Mouse (Mus musculus) activated CD4-positive, CD25-positive, alpha-beta regulatory T cell, adult 4 months (primary cell): ENCODE measurements around the gene Mon2. TPM values are rescaled to one million over a fixed set of nuclear protein-coding genes. Genes with fewer than 3 reads are reported as not detected.

Experiments
- ATAC-seq: one replicate; pipeline ENCODE4 v1.8.0; 2017
- polyA plus RNA-seq, 2 experiments: library from polyadenylated mRNA; unstranded; fragments of 100-300 nt; shearing (Covaris generic); gene quantifications; one replicate each; pipeline ENCODE4 v1.2.1; 2017

The Mon2 gene
- 10 to 100 TPM; 17.2 to 22.6 TPM for polyA plus RNA-seq

DNA sequence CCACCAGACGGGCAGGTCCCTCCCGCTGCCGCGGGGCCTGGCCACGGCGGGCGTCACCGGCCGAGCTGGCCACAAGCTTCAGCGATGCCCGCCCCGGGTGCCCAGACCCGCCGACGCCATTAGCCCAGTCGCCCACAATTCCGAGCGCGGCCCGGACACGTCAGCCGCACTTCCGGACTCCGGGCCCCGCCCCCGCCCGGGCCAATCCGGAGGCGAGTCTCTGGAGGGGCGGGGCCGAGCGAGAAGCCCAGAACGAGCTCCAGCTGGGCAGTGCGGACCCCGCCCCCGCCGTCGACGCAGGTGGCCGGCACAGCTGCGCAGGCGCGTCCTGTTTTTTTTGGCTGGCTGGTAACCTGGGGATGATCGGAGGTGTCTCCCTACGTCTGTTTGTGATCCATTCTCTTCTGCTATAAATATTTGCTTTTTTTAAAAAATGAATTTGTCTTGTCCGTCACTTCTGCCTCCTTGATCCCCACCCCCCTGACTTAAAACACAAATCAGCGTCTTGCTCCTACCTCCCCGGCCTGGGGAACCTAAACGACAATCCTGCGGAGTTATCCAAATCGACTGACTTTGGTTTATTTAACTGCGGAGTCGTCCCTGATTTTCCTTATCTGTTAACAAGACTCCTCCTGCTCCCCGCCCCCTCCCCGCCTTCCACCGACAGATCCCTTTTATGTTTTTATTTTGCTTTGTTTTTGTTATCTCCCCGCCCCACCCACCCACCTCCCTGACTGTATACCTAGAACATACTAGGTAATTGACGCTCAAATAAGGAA, at the start of gene Mon2:
Mon2 (minus strand) TSS at position 261 of the 779 bp plus-strand sequence.
- peak; percentile 99 for ATAC-seq

GRCm38 (mm10) chr10:123120666-123121392, 44.5 kb upstream of the Mon2 start:
- ATAC-seq, result no peak

GRCm38 (mm10) chr10:123116861-123117260, 40.6 kb upstream of the Mon2 start:
- ATAC-seq, result no peak

DNA sequence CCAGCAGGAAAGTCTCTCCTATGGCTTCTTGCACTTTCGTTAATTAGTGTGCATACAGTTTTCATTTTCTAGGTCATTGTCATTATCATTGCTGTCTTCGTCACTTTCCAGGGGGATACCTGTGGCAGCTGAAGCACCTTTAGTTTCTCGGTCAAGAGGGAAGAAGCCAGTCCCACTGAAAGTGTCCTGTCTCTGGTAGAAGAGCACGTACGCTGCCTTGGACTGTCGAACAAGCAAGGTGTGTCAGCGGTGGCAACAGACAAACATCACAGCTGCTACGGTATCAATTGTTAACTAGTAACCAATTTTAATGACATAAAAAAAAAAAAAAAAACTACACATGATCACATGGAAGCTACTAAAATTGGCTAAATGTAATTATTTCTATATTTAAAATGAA, 37.2 kb upstream of the Mon2 start:
- no peak for ATAC-seq

GRCm38 (mm10) chr10:123112787-123113168, 36.5 kb upstream of the Mon2 start:
- ATAC-seq, result no peak

- ATAC-seq, result no peak
These were observed 35.9 kb upstream of the Mon2 start for GRCm38 (mm10) chr10:123112056-123112786.

GRCm38 (mm10) chr10:123110548-123110947, 34.2 kb upstream of the Mon2 start:
- no peak for ATAC-seq

- no peak for ATAC-seq
These were observed 32.2 kb upstream of the Mon2 start for GRCm38 (mm10) chr10:123108527-123108926.

GRCm38 (mm10) chr10:123108121-123108520, 31.8 kb upstream of the Mon2 start:
- no peak for ATAC-seq

DNA sequence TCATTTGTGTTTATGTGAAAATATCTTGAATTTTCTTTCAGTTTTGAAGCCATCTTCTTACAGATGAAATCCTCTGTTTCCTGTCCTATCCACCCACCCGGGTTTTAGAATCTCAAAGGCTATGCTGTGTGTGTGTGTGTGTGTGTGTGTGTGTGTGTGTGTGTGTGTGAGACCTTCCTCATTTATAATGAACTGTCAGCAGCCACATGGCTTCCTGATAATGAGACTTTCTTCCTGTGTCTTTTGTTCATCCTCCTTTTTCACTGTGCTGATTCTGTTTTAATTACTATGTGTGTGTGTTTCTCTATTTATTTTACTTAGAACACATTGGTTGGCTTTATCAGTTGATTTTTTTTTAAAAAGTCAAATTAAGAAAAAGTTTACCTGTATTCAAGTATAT, 25.0 kb upstream of the Mon2 start:
- ATAC-seq, result no peak

DNA sequence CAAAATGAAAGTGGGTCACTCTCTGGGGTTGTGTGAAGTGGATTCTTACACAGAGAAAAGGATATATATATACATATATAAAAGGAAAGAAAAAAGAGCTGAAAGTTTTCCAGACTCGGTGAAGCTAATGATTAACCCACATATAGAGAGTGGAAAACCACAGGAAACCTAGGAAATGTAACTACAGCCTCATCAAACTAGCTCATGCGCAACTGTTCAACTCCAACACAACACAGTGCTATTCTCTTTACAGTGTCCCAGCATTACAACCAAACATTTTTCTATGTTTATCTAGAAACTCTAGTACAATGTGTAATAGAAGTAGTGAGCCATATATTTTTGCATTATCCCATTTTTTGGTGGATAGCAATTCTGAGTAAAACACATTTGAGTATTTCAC, 24.3 kb upstream of the Mon2 start:
- no peak for ATAC-seq

DNA sequence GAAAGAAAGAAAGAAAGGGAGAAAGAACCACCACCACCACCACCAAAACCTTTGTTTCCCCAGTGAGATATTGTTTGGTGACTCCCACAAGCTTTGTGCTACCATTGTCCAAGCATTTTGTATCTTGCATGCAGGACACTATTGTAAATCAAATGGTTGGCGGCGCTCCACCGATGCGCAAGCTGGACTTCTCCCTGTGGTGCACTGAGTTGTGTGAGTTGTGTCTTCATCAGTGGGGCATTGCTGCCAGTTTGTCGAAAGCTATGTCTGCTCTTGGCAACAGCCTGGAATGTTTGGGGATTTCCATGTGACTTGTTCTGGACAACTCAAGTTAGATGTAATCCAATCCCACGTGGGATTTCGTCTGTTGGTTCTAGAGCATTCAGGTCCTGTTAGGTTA, 18.2 kb upstream of the Mon2 start:
- no peak for ATAC-seq

- no peak for ATAC-seq
These were observed 16.3 kb upstream of the Mon2 start for GRCm38 (mm10) chr10:123092577-123092976.

DNA sequence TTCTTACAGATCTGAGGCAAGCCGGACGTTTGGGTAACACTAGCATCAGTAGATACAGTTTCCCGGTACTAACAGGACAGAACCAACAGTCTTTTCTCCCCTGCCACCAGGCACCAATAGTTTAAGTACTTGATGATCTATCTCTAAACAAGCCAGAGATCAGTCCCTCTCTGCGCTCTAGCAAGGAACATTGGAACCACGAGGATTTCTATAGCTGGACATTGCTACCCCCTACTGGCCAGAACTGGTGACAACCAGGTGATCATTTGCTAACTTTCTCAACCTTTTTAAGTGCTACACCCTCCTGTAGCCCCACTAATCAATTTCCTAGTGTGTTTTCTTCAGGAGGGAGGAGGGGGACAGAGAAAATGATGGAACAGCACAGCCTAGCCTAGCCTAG, 15.4 kb upstream of the Mon2 start:
- ATAC-seq, result peak; percentile 96

- no peak for ATAC-seq
These were observed 13.2 kb upstream of the Mon2 start for GRCm38 (mm10) chr10:123089425-123089930.

- no peak for ATAC-seq
These were observed 10.5 kb upstream of the Mon2 start for GRCm38 (mm10) chr10:123086847-123087246.

DNA sequence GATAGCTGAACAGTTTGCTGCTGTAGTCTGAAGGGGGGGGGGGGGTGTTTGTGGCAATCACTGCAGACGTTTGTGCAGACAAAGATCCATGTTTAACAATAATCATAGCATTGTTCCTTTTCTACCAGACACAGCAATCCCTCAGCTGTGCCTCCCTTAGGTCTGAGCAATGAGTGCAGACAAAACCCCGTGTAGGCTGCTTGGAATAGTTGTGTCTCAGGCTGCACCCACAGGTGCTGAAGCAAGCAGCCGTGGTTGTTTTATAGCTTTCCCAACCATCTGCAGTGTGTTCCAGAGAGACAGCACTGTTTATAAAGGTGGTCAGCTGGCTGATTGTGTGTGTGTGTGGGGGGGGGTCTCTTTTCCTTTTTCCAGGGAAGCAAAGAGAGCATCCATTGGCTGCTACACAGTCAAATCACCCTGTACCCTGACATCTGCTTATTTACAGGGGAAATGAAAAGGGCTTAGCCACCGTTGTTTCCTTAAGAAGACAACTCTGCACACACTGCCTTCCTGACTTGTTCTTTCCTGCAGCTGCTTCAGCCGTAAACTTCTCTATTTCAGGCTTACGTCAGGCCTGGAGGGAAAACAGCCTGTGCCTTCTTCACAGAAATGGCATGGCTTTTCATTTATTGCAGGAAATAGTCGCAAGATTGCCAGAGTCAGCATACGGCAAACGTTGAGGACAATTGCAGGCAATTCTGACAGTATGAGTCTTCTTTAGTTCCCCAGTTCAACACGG, 8.8 kb upstream of the Mon2 start:
- no peak for ATAC-seq

- no peak for ATAC-seq
These were observed 8.0 kb upstream of the Mon2 start for GRCm38 (mm10) chr10:123084307-123084706.

GRCm38 (mm10) chr10:123075751-123076242, 508 bp downstream of the Mon2 start:
- ATAC-seq, result no peak

DNA sequence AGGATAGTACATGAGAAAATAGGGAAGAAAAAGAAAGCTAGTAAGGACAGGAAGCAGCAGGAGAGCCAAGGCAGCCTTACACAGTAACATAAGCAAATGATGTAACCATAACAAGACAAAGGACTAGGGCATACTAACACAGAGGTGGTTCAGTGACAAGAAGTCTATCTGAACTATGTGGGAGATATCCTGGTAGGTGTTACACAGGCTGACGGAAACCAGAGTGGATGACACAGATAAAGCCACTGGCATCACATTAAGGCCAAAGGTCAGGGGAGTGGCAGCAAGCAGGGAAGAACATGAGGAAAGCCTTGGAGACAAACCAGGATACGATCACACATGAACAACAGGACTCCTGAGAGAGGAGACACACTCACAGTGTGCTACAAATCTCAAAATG, 4.3 kb downstream of the Mon2 start:
- ATAC-seq, result no peak

DNA sequence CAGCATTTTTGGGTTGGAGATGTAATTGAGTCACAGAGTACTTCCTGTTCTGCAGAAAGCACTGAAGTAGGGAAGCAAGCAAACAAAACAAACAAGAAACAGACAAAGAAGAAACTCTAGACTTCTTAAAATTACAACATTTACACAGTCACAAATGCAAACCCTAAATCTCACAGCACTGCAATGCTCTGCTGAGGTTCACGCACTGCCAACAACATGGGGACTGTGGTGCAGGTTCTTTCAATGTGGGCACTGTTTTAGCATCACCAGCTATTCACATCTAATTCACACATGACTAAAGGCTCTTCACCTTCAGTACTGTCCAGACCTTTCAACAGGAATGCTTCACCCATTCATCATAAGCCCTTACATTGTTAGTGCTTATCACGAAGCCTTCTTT, 13.3 kb downstream of the Mon2 start:
- ATAC-seq, result no peak

GRCm38 (mm10) chr10:123060831-123061230, 15.5 kb downstream of the Mon2 start:
- no peak for ATAC-seq
